Mouse (Mus musculus) spleen, adult 2 months (tissue): ENCODE measurements around the gene Cblc. TPM values are rescaled to one million over a fixed set of nuclear protein-coding genes. Genes with fewer than 3 reads are reported as not detected.

Experiments used
- DNase-seq, 2 experiments: peaks; one replicate each; pipeline versions ENCODE4 v3.0.0 to v3.0.0-alpha.2; 2012 to 2021; ENCODE audit warnings: low spot score in 2 of 2, low read depth in 1 of 2
- H3K27ac ChIP-seq: fragments of 200-500 bp; 2 replicates; pipeline ENCODE4 v1.5.1; 2012; ENCODE audit warnings: low read length, inconsistent platforms; ENCODE audit not compliant: insufficient read depth
- H3K27me3 ChIP-seq: fragments of 200-500 bp; 2 replicates; pipeline ENCODE4 v1.6.1; 2012; ENCODE audit warnings: mild to moderate bottlenecking, moderate library complexity, low read length, inconsistent platforms; ENCODE audit not compliant: control insufficient read depth, insufficient read depth
- H3K36me3 ChIP-seq: fragments of 200-500 bp; 2 replicates; pipeline ENCODE4 v1.6.1; 2012; ENCODE audit warnings: mild to moderate bottlenecking, low read length, inconsistent platforms; ENCODE audit not compliant: control insufficient read depth, insufficient read depth
- H3K4me1 ChIP-seq: fragments of 200-500 bp; 2 replicates; pipeline ENCODE4 v1.6.1; 2011; ENCODE audit warnings: inconsistent platforms; ENCODE audit not compliant: control insufficient read depth, insufficient read depth, insufficient read length
- H3K4me3 ChIP-seq: fragments of 200-500 bp; 2 replicates; pipeline ENCODE4 v1.5.1; 2011; ENCODE audit warnings: mild to moderate bottlenecking, inconsistent platforms; ENCODE audit not compliant: insufficient read depth, insufficient read length; ENCODE audit errors: extremely low read depth
- CTCF ChIP-seq: fragments of 200-500 bp; IDR thresholded peaks from 2 replicates; pipeline ENCODE4 v1.5.1; 2011; ENCODE audit warnings: mild to moderate bottlenecking, inconsistent platforms; ENCODE audit not compliant: insufficient read depth, insufficient read length, insufficient replicate concordance; ENCODE audit errors: extremely low read depth
- POLR2A ChIP-seq: fragments of 200-500 bp; IDR thresholded peaks from 2 replicates; pipeline ENCODE4 v1.6.1; 2011; ENCODE audit warnings: low read depth, low read length, inconsistent platforms
- WGBS: fragments of 180-500 bp; shearing (Covaris S2); methylation state at CpG from one replicate; pipeline ENCODE4 v1.1.7; 2018; 5-methylcytosine and 5-hydroxymethylcytosine counted together
- polyA plus RNA-seq: library from polyadenylated mRNA; depleted of rRNA; stranded (reverse); fragments of >200 nt; gene quantifications from 2 replicates; pipeline ENCODE4 v1.2.3, GENCODE M21; 2012

The Cblc gene
- polyA plus RNA-seq, 1 experiment = 1.4 TPM

GRCm38 (mm10) chr7:19840371-19840770, 43.8 kb upstream of the Cblc start:
- peaks cover 21% of the 10 kb centered on the region; the same call in 1 of the 2 replicates for H3K4me1 ChIP-seq
- H3K4me3 ChIP-seq = no peak overlapping the region
- no peak for TF ChIP-seq POLR2A
- TF ChIP-seq CTCF = no peak
- no peaks in the 10 kb centered on the region for H3K36me3 ChIP-seq
- no peak for DNase-seq
- no peaks in the 10 kb centered on the region for H3K27me3 ChIP-seq
- 90% methylated on average over 4 of the region's 4 CpGs for WGBS
- H3K27ac ChIP-seq = no peak overlapping the region

- Histone ChIP-seq H3K36me3 (no peaks in the 10 kb centered on the region), H3K4me3 (no peak overlapping the region), H3K27ac (no peak overlapping the region), H3K4me1 (peaks cover 5% of the 10 kb centered on the region; the same call in 1 of the 2 replicates), H3K27me3 (no peaks in the 10 kb centered on the region)
- WGBS = 53% methylated on average over 3 of the region's 3 CpGs
- TF ChIP-seq CTCF = no peak
- no peak for TF ChIP-seq POLR2A
- DNase-seq = no peak
Measured at GRCm38 (mm10) chr7:19836843-19837242, 40.2 kb upstream of the Cblc start.

- Histone ChIP-seq H3K27me3 (no peaks in the 10 kb centered on the region), H3K27ac (no peak overlapping the region), H3K4me3 (no peak overlapping the region), H3K4me1 (peaks cover 7% of the 10 kb centered on the region; the same call in 1 of the 2 replicates), H3K36me3 (no peaks in the 10 kb centered on the region)
- DNase-seq = no peak
- no peak for TF ChIP-seq POLR2A
- no peak for TF ChIP-seq CTCF
- 87% methylated on average over 3 of the region's 3 CpGs for WGBS
Measured at GRCm38 (mm10) chr7:19834055-19834454, 37.4 kb upstream of the Cblc start.

- Histone ChIP-seq H3K4me1 (peaks cover 7% of the 10 kb centered on the region; the same call in 1 of the 2 replicates), H3K27me3 (no peaks in the 10 kb centered on the region), H3K4me3 (no peak overlapping the region), H3K36me3 (no peaks in the 10 kb centered on the region), H3K27ac (no peak overlapping the region)
- TF ChIP-seq CTCF (no peak), POLR2A (no peak)
- DNase-seq = no peak
- WGBS = 68% methylated on average over 9 of the region's 9 CpGs
Measured at GRCm38 (mm10) chr7:19831837-19832236, 35.2 kb upstream of the Cblc start.

- Histone ChIP-seq H3K4me3 (no peak overlapping the region), H3K27me3 (no peaks in the 10 kb centered on the region), H3K27ac (no peak overlapping the region; the same call in 1 of the 2 replicates), H3K4me1 (peaks cover 7% of the 10 kb centered on the region; the same call in 1 of the 2 replicates), H3K36me3 (no peaks in the 10 kb centered on the region)
- DNase-seq = peak in 1 of 2 experiments; percentile 51
- TF ChIP-seq CTCF = no peak
- no peak for TF ChIP-seq POLR2A
- WGBS = 18% methylated on average over 13 of the region's 13 CpGs
Measured at GRCm38 (mm10) chr7:19830682-19831156, 34.1 kb upstream of the Cblc start.

GRCm38 (mm10) chr7:19829694-19830093, 33.1 kb upstream of the Cblc start:
- Histone ChIP-seq H3K36me3 (no peaks in the 10 kb centered on the region), H3K4me1 (peaks cover 12% of the 10 kb centered on the region; the same call in 1 of the 2 replicates), H3K4me3 (no peak overlapping the region), H3K27me3 (no peaks in the 10 kb centered on the region), H3K27ac (no peak overlapping the region)
- TF ChIP-seq CTCF = no peak
- TF ChIP-seq POLR2A = no peak
- no peak for DNase-seq
- 89% methylated on average over 3 of the region's 3 CpGs for WGBS

GRCm38 (mm10) chr7:19826756-19827155, 30.1 kb upstream of the Cblc start:
- H3K4me1 ChIP-seq = peaks cover 31% of the 10 kb centered on the region
- no peak for DNase-seq

More at GRCm38 (mm10) chr7:19826756-19827155, 30.1 kb upstream of the Cblc start:
- Histone ChIP-seq H3K4me3 (no peak overlapping the region), H3K27me3 (no peaks in the 10 kb centered on the region), H3K27ac (peak overlapping the region; percentile 26; the same call in 1 of the 2 replicates), H3K36me3 (no peaks in the 10 kb centered on the region)
- 83% methylated on average over 6 of the region's 6 CpGs for WGBS
- TF ChIP-seq CTCF (no peak), POLR2A (no peak)
